Mouse (Mus musculus) ES-E14 (cell line): ENCODE data around the gene Dap. TPM values are rescaled to one million over a fixed set of nuclear protein-coding genes. Genes with fewer than 3 reads are reported as not detected.

Source experiments
- DNase-seq: peaks from one replicate; pipeline ENCODE4 v3.0.0-alpha.2; 2013; ENCODE audit warnings: low read depth, low spot score
- H3K27ac ChIP-seq: 2 replicates; pipeline ENCODE4 v1.5.1; 2012; ENCODE audit warnings: low read depth, mild to moderate bottlenecking, low read length, moderate library complexity, mixed read lengths; ENCODE audit not compliant: poor library complexity, insufficient read depth, severe bottlenecking
- H3K36me3 ChIP-seq: 2 replicates; pipeline ENCODE4 v1.6.1; 2012; ENCODE audit warnings: mild to moderate bottlenecking, low read length, moderate library complexity, mixed read lengths; ENCODE audit not compliant: control insufficient read depth, poor library complexity, insufficient read depth, severe bottlenecking
- H3K4me1 ChIP-seq, 2 experiments: fragments of 150-350 bp in 1 of 2; sonication (generic) in 1 of 2; 2 replicates each; pipeline ENCODE4 v1.6.1; 2012; ENCODE audit warnings: low read length in 2 of 2, mild to moderate bottlenecking in 1 of 2, mixed read lengths in 1 of 2; ENCODE audit not compliant: control insufficient read depth in 2 of 2, insufficient read depth in 2 of 2, poor library complexity in 1 of 2
- H3K4me3 ChIP-seq, 2 experiments: fragments of 150-350 bp in 1 of 2; sonication (generic) in 1 of 2; 2 replicates each; pipeline ENCODE4 v1.5.1; 2012; ENCODE audit warnings: low read length in 2 of 2, low read depth in 1 of 2, mild to moderate bottlenecking in 1 of 2, mixed read lengths in 1 of 2; ENCODE audit not compliant: insufficient read depth in 1 of 2, poor library complexity in 1 of 2, severe bottlenecking in 1 of 2
- H3K9ac ChIP-seq: 2 replicates; pipeline ENCODE4 v1.6.1; 2012; ENCODE audit warnings: low read depth, mild to moderate bottlenecking, low read length, mixed read lengths; ENCODE audit not compliant: poor library complexity, insufficient read depth, severe bottlenecking
- H3K9me3 ChIP-seq: fragments of 150-350 bp; sonication (generic); 2 replicates; pipeline ENCODE4 v1.6.1; 2012; ENCODE audit warnings: low read depth, mild to moderate bottlenecking, low read length; ENCODE audit not compliant: control insufficient read depth, insufficient read depth
- CHD2 ChIP-seq: IDR thresholded peaks from 2 replicates; pipeline ENCODE4 v1.6.1; 2014; ENCODE audit warnings: mild to moderate bottlenecking, low read depth, low read length, inconsistent platforms
- HCFC1 ChIP-seq: IDR thresholded peaks from 2 replicates; pipeline ENCODE4 v1.6.1; 2012; ENCODE audit warnings: low read length, inconsistent platforms, borderline replicate concordance; ENCODE audit not compliant: insufficient read depth
- MAFK ChIP-seq: IDR thresholded peaks from 2 replicates; pipeline ENCODE4 v1.6.1; 2014; ENCODE audit warnings: mild to moderate bottlenecking, low read depth, low read length, inconsistent platforms; ENCODE audit not compliant: insufficient read depth
- ZC3H11A ChIP-seq: IDR thresholded peaks from 2 replicates; pipeline ENCODE4 v1.6.1; 2012; ENCODE audit warnings: low read depth, mild to moderate bottlenecking, inconsistent platforms, low read length, borderline replicate concordance
- ZNF384 ChIP-seq: IDR thresholded peaks from 2 replicates; pipeline ENCODE4 v1.6.1; 2012; ENCODE audit warnings: low read depth, low read length, inconsistent platforms
- in situ Hi-C, 2 experiments: fragments of 600-800 bp; cut with MboI; formaldehyde crosslinking; loops; one replicate each; pipeline ENCODE4 v1.15.1; 2025; ENCODE audit warnings: low sequenced_read_pairs in 2 of 2, inconsistent platforms in 1 of 2; ENCODE audit not compliant: unreplicated experiment in 2 of 2
- total RNA-seq: library from RNA; depleted of rRNA; stranded (reverse); fragments of 300-350 nt; gene quantifications from 2 replicates; pipeline ENCODE4 v1.2.3, GENCODE M21; 2012

Gene Dap
- total RNA-seq, 1 experiment: 4.1 TPM

DNA sequence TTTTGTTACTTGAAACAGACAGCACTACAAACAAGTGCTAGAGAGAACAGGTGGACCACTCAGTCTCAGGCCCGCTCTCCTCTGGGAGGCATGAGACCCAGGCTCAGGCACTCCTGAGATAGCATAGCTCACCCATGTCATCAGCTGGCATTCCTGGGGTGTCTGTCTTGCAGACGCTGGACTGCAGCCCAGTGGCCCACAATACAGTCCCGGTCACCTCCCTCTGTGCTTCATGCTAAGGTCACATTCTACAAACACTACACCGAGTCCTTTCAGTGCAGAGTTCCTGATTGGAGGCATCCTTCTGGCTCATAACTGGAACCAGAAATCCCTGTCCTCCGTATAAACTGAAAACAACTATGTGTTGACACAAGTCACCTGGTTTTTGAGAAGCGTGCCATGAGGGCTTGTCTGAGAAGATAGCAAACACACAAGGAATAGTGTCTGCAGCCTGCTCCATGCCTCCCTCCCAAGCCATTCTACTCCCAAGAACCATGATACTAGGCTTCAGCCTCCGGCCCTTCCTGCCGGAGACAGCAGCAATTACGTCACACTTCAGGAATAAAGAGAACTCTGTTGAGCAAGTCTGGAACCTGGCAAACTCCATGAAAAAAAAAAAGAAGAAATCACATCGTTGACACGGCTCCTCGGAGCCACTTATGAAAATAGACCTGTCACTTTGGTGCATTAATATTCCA lies 78.3 kb downstream of the Dap start:
- TF ChIP-seq HCFC1 (no peak), ZC3H11A (no peak), ZNF384 (no peak)
- H3K27ac ChIP-seq: no peak overlapping the region
- H3K4me1 ChIP-seq: no peaks in the 10 kb centered on the region
- in situ Hi-C loops: loop anchor here in 1 of 2 experiments (25.0 kb wide), 1 partner anchor 285 kb away; no protein-coding TSS in a partner anchor
- no peak overlapping the region for H3K9ac ChIP-seq
- no peaks in the 10 kb centered on the region for H3K9me3 ChIP-seq
- no peaks in the 10 kb centered on the region for H3K36me3 ChIP-seq
- no peak overlapping the region for H3K4me3 ChIP-seq
- DNase-seq: no peak

- no peak for TF ChIP-seq ZC3H11A
- no peak for TF ChIP-seq CHD2
- no peak for TF ChIP-seq HCFC1
- no peak for TF ChIP-seq ZNF384
- no peak for TF ChIP-seq MAFK
Measured at GRCm38 (mm10) chr15:31304302-31304701, 80.2 kb downstream of the Dap start.

DNA sequence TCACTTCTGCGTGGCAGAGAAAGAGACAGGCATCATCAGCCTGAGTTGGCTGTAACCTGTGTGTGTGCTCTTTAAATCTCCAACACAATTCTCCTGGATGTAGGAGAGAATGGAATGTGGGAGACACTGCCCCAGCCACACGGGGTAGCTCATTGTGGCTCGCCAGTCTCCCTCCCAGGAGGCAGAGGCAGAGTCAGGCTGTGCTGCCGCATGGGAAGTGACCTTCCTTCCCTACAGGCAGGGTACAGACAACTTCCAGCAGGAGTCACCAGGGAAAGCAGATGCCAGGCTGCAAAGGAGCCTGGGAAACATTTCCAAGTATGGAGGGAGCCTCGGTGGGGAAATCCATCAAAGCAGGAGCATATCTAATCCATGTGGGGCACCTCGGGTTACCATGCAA lies 81.1 kb downstream of the Dap start:
- TF ChIP-seq HCFC1: no peak
- no peak for TF ChIP-seq ZNF384
- no peak for TF ChIP-seq CHD2
- TF ChIP-seq MAFK: no peak
- in situ Hi-C loops: loop anchor here in 1 of 2 experiments (25.0 kb wide), 1 partner anchor 282 kb away; no protein-coding TSS in a partner anchor
- Histone ChIP-seq H3K27ac (no peak overlapping the region), H3K36me3 (no peaks in the 10 kb centered on the region), H3K9me3 (no peaks in the 10 kb centered on the region), H3K4me3 (no peak overlapping the region), H3K9ac (no peak overlapping the region), H3K4me1 (peaks cover 0 to 4% of the 10 kb centered on the region in 2 experiments; a peak in 1 of 4 replicates)
- DNase-seq: no peak

More at GRCm38 (mm10) chr15:31304302-31304701, 80.2 kb downstream of the Dap start:
- no peaks in the 10 kb centered on the region for H3K36me3 ChIP-seq
- no peak for DNase-seq
- no peak overlapping the region for H3K9ac ChIP-seq
- in situ Hi-C loops: loop anchor here in 1 of 2 experiments (25.0 kb wide), 1 partner anchor 283 kb away; no protein-coding TSS in a partner anchor
- H3K9me3 ChIP-seq: no peaks in the 10 kb centered on the region
- H3K4me1 ChIP-seq: no peaks in the 10 kb centered on the region
- no peak overlapping the region for H3K27ac ChIP-seq
- H3K4me3 ChIP-seq: no peak overlapping the region

GRCm38 (mm10) chr15:31306726-31307125 lies 82.6 kb downstream of the Dap start:
- H3K4me1 ChIP-seq: peaks cover 0 to 4% of the 10 kb centered on the region in 2 experiments; a peak in 1 of 4 replicates
- TF ChIP-seq ZC3H11A (no peak), MAFK (no peak), ZNF384 (no peak), CHD2 (no peak), HCFC1 (no peak)
- no peaks in the 10 kb centered on the region for H3K36me3 ChIP-seq
- no peaks in the 10 kb centered on the region for H3K9me3 ChIP-seq
- H3K27ac ChIP-seq: no peak overlapping the region
- DNase-seq: no peak
- no peak overlapping the region for H3K9ac ChIP-seq
- in situ Hi-C loops: loop anchor here in 1 of 2 experiments (25.0 kb wide), 1 partner anchor 281 kb away; no protein-coding TSS in a partner anchor
- no peak overlapping the region for H3K4me3 ChIP-seq
